Mouse (Mus musculus): Measurements from ENCODE around the gene Wdr5. TPM values are rescaled to one million over a fixed set of nuclear protein-coding genes. Genes with fewer than 3 reads are reported as not detected.

Gene Wdr5
- polyA plus RNA-seq, 2 experiments, result 51.6 to 66.0 TPM

DNA sequence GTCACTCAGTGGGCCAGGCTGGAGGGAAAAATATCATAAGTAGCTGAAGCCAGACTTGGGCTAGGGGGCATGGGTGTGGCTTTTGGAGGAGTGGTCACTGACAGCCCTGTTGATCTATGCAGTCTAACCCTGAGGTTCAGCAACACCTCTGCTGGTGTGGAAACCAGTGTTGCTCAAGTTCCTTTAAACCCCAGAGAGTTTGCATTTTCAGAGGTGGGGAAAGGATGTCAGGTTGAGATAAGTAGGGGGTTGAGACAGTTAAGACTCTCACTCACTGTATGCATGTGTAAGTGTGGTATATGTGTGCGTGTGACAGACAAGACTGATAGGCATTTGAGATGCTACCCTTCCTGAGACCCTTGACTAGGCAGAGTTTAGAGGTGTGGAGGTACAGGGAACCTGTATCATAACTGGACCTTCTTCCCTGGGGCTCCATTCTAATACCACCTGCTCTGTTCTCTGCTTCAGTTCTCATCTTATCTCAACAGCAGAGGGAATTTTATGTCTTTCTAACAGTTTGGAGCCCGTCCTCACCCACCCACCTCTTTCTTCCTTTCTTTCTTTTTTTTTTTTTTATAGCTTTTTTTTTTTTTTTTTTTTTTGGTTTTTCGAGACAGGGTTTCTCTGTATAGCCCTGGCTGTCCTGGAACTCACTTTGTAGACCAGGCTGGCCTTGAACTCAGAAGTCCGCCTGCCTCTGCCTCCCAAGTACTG lies 27.5 kb upstream of the Wdr5 start:
- H3K4me1 ChIP-seq (ENCODE audit: control insufficient read depth, insufficient read depth, low read length), result no peaks in the 10 kb centered on the region
- H3K36me3 ChIP-seq (ENCODE audit: control insufficient read depth, insufficient read depth, low read length), result no peaks in the 10 kb centered on the region
- WGBS, result 86% methylated on average over 3 of the region's 4 CpGs
- no peak overlapping the region for H3K9ac ChIP-seq (ENCODE audit: low read depth, low read length, severe bottlenecking)
- ATAC-seq (ENCODE audit: low FRiP score, low read depth) (no peak), DNase-seq (ENCODE audit: low spot score) (no peak)
- no peak overlapping the region for H3K4me2 ChIP-seq (replicated peaks; ENCODE audit: low read depth, low read length, severe bottlenecking)
- no peak for TF ChIP-seq POLR2A (IDR thresholded peaks at IDR 0.05; ENCODE audit: borderline replicate concordance, extremely low read depth, insufficient read depth, insufficient read length)
- H3K27ac ChIP-seq (replicated peaks; ENCODE audit: low read depth, low read length), result no peak overlapping the region
- H3K9me3 ChIP-seq (ENCODE audit: control insufficient read depth, low read length), result no peaks in the 10 kb centered on the region
- no peaks in the 10 kb centered on the region for H3K27me3 ChIP-seq (ENCODE audit: control insufficient read depth, insufficient read depth, low read length)
- no peak overlapping the region for H3K4me3 ChIP-seq (replicated peaks; ENCODE audit: low read length)

- H3K4me3 ChIP-seq (replicated peaks; ENCODE audit: low read length), result no peak overlapping the region
- H3K27me3 ChIP-seq (ENCODE audit: control insufficient read depth, insufficient read depth, low read length), result no peaks in the 10 kb centered on the region
- H3K27ac ChIP-seq (replicated peaks; ENCODE audit: low read depth, low read length), result no peak overlapping the region
- 94% methylated on average over 1 of the region's 1 CpGs for WGBS
- H3K4me2 ChIP-seq (replicated peaks; ENCODE audit: low read depth, low read length, severe bottlenecking), result no peak overlapping the region
- H3K36me3 ChIP-seq (ENCODE audit: control insufficient read depth, insufficient read depth, low read length), result no peaks in the 10 kb centered on the region
- H3K9me3 ChIP-seq (ENCODE audit: control insufficient read depth, low read length), result no peaks in the 10 kb centered on the region
- TF ChIP-seq POLR2A (IDR thresholded peaks at IDR 0.05; ENCODE audit: borderline replicate concordance, extremely low read depth, insufficient read depth, insufficient read length), result no peak
- ATAC-seq (ENCODE audit: low FRiP score, low read depth) (no peak), DNase-seq (ENCODE audit: low spot score) (no peak)
- H3K9ac ChIP-seq (ENCODE audit: low read depth, low read length, severe bottlenecking), result no peak overlapping the region
- no peaks in the 10 kb centered on the region for H3K4me1 ChIP-seq (ENCODE audit: control insufficient read depth, insufficient read depth, low read length)
These were observed 26.6 kb upstream of the Wdr5 start for GRCm38 (mm10) chr2:27488362-27488761.

DNA sequence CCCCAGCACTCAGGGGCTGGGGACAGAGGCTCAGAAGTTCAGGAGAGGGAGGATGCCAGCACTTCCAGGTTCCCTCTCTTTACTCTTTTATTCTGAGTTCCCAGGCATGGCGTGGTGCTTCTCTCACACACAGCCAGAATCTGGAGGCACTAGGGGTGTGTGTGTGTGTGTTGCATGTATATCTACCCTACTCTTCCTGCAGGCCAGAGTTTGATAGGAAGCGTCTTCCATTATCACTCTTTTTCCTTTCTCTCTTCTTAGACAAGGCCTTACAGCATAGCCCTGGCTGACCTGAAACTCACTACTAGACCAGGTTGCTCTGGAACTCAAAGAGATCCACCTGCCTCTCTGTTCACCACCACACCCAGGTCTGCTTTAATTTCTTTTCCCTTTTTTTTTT lies 24.0 kb upstream of the Wdr5 start:
- no peak overlapping the region for H3K4me3 ChIP-seq (replicated peaks; ENCODE audit: low read length)
- H3K9me3 ChIP-seq (ENCODE audit: control insufficient read depth, low read length), result no peaks in the 10 kb centered on the region
- H3K36me3 ChIP-seq (ENCODE audit: control insufficient read depth, insufficient read depth, low read length), result no peaks in the 10 kb centered on the region
- H3K4me2 ChIP-seq (replicated peaks; ENCODE audit: low read depth, low read length, severe bottlenecking), result no peak overlapping the region
- no peak overlapping the region for H3K9ac ChIP-seq (ENCODE audit: low read depth, low read length, severe bottlenecking)
- no peaks in the 10 kb centered on the region for H3K27me3 ChIP-seq (ENCODE audit: control insufficient read depth, insufficient read depth, low read length)
- no peak overlapping the region for H3K27ac ChIP-seq (replicated peaks; ENCODE audit: low read depth, low read length)
- no peaks in the 10 kb centered on the region for H3K4me1 ChIP-seq (ENCODE audit: control insufficient read depth, insufficient read depth, low read length)
- TF ChIP-seq POLR2A (IDR thresholded peaks at IDR 0.05; ENCODE audit: borderline replicate concordance, extremely low read depth, insufficient read depth, insufficient read length), result no peak
- ATAC-seq (ENCODE audit: low FRiP score, low read depth) (no peak), DNase-seq (ENCODE audit: low spot score) (no peak)
- 93% methylated on average over 2 of the region's 2 CpGs for WGBS

GRCm38 (mm10) chr2:27493971-27494370 lies 21.0 kb upstream of the Wdr5 start:
- Histone ChIP-seq H3K27me3 (ENCODE audit: control insufficient read depth, insufficient read depth, low read length) (no peaks in the 10 kb centered on the region), H3K4me2 (replicated peaks; ENCODE audit: low read depth, low read length, severe bottlenecking) (no peak overlapping the region), H3K9me3 (ENCODE audit: control insufficient read depth, low read length) (no peaks in the 10 kb centered on the region), H3K9ac (ENCODE audit: low read depth, low read length, severe bottlenecking) (no peak overlapping the region), H3K4me1 (ENCODE audit: control insufficient read depth, insufficient read depth, low read length) (no peaks in the 10 kb centered on the region), H3K27ac (replicated peaks; ENCODE audit: low read depth, low read length) (no peak overlapping the region), H3K36me3 (ENCODE audit: control insufficient read depth, insufficient read depth, low read length) (no peaks in the 10 kb centered on the region), H3K4me3 (replicated peaks; ENCODE audit: low read length) (no peak overlapping the region)
- DNase-seq (ENCODE audit: low spot score), result no peak
- WGBS, result 93% methylated on average over 3 of the region's 3 CpGs
- no peak for ATAC-seq (ENCODE audit: low FRiP score, low read depth)
- no peak for TF ChIP-seq POLR2A (IDR thresholded peaks at IDR 0.05; ENCODE audit: borderline replicate concordance, extremely low read depth, insufficient read depth, insufficient read length)

GRCm38 (mm10) chr2:27496391-27497028 lies 18.4 kb upstream of the Wdr5 start:
- DNase-seq (ENCODE audit: low spot score) (no peak), ATAC-seq (ENCODE audit: low FRiP score, low read depth) (no peak)
- no peaks in the 10 kb centered on the region for H3K27me3 ChIP-seq (ENCODE audit: control insufficient read depth, insufficient read depth, low read length)
- TF ChIP-seq POLR2A (IDR thresholded peaks at IDR 0.05; ENCODE audit: borderline replicate concordance, extremely low read depth, insufficient read depth, insufficient read length), result no peak
- H3K27ac ChIP-seq (replicated peaks; ENCODE audit: low read depth, low read length), result no peak overlapping the region
- peak overlapping the region; percentile 43 for H3K4me2 ChIP-seq (replicated peaks; ENCODE audit: low read depth, low read length, severe bottlenecking)
- WGBS, result 56% methylated on average over 23 of the region's 23 CpGs
- H3K4me3 ChIP-seq (replicated peaks; ENCODE audit: low read length), result peak overlapping the region; percentile 22
- H3K9ac ChIP-seq (ENCODE audit: low read depth, low read length, severe bottlenecking), result no peak overlapping the region
- no peaks in the 10 kb centered on the region for H3K9me3 ChIP-seq (ENCODE audit: control insufficient read depth, low read length)
- H3K4me1 ChIP-seq (ENCODE audit: control insufficient read depth, insufficient read depth, low read length), result no peaks in the 10 kb centered on the region
- no peaks in the 10 kb centered on the region for H3K36me3 ChIP-seq (ENCODE audit: control insufficient read depth, insufficient read depth, low read length)
